Mouse (Mus musculus) forebrain, embryonic 13.5 days (tissue): ENCODE measurements at regions not wholly inside any gene's neighbourhood (a gene's known extent, or its start where the extent isn't known, plus 50 kb on each side); places are given as distances from the start of the nearest gene placed in this dataset.

Experiments used
- ATAC-seq: fragments of 200-750 bp; cut with Nextera tagmentation; 2 replicates; pipeline ENCODE4 v1.8.0; 2017
- H3K27ac ChIP-seq: fragments of 300-500 bp; sonication (generic); 2 replicates; pipeline ENCODE4 v1.5.1; 2015; ENCODE audit warnings: inconsistent platforms, mild to moderate bottlenecking, moderate library complexity
- H3K27me3 ChIP-seq: fragments of 300-500 bp; sonication (generic); 2 replicates; pipeline ENCODE4 v1.6.1; 2015; ENCODE audit warnings: mild to moderate bottlenecking, inconsistent platforms
- H3K36me3 ChIP-seq: fragments of 300-500 bp; sonication (generic); 2 replicates; pipeline ENCODE4 v1.6.1; 2015; ENCODE audit warnings: mild to moderate bottlenecking, inconsistent platforms; ENCODE audit not compliant: poor library complexity, severe bottlenecking
- H3K4me1 ChIP-seq: fragments of 300-500 bp; sonication (generic); 2 replicates; pipeline ENCODE4 v1.6.1; 2015; ENCODE audit warnings: inconsistent platforms
- H3K4me2 ChIP-seq: fragments of 300-500 bp; sonication (generic); 2 replicates; pipeline ENCODE4 v1.6.1; 2015; ENCODE audit warnings: inconsistent platforms, mild to moderate bottlenecking, moderate library complexity
- H3K4me3 ChIP-seq: fragments of 300-500 bp; sonication (generic); 2 replicates; pipeline ENCODE4 v1.5.1; 2015; ENCODE audit warnings: mild to moderate bottlenecking, inconsistent platforms
- H3K9ac ChIP-seq: fragments of 300-500 bp; sonication (generic); 2 replicates; pipeline ENCODE4 v1.6.1; 2015; ENCODE audit warnings: mild to moderate bottlenecking, inconsistent platforms
- H3K9me3 ChIP-seq: fragments of 300-500 bp; sonication (generic); replicated peaks from 2 replicates; pipeline ENCODE4 v1.6.1; 2016; ENCODE audit warnings: inconsistent platforms
- WGBS: fragments of 180-500 bp; shearing (Covaris S2); methylation state at CpG from one replicate; pipeline ENCODE4 v1.1.7; 2015; 5-methylcytosine and 5-hydroxymethylcytosine counted together

DNA sequence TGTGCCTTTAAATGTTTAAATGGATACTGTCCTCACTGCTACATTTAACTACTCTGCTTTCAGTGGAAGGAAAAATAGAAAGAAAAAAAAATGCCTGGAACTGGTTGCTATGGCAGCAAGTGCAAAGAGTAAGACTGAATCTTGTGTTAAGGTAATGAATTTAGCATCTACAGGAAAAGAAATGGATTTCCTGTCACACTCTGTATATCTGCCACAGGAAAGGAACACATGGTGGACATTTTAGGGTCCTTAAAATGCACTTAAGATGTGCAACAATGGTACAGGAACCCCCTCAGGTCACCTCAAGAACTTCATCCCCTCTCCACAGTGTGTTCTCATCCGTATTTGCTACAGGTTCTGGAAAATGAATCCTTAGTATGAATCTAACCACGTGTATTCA, 248.4 kb downstream of the Rfpl4b start:
- no peak overlapping the region for H3K9ac ChIP-seq
- H3K27me3 ChIP-seq: no peaks in the 10 kb centered on the region
- no peak overlapping the region for H3K4me3 ChIP-seq
- 73% methylated on average over 2 of the region's 2 CpGs for WGBS
- no peaks in the 10 kb centered on the region for H3K4me1 ChIP-seq
- H3K9me3 ChIP-seq: no peaks in the 10 kb centered on the region
- no peak overlapping the region for H3K4me2 ChIP-seq
- H3K27ac ChIP-seq: no peak overlapping the region
- H3K36me3 ChIP-seq: no peaks in the 10 kb centered on the region
- 0 out of 2 replicates have a peak, but pooled peaks have one; percentile 51 for ATAC-seq

DNA sequence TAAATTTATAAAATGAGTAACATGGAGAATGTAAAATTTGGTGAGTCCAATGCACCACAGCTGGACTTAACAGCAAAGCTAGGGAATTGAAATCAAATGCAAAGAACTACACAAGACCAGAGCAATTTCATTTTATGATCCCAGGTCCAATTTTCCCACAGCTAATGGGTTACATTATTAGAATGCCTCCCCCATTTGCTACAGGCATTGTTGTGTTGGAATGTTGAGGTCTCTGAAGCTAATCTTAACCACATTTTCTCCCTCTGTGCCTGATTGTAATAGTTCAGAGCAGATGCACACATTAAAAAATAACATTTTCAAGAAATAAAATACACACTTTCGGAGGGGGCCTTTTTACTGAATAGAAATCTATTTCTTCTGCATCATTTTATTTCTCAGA, 254.3 kb downstream of the Rfpl4b start:
- Histone ChIP-seq H3K4me3 (no peak overlapping the region), H3K27ac (no peak overlapping the region), H3K27me3 (no peaks in the 10 kb centered on the region), H3K4me2 (no peak overlapping the region), H3K4me1 (no peaks in the 10 kb centered on the region), H3K9me3 (no peaks in the 10 kb centered on the region), H3K9ac (no peak overlapping the region), H3K36me3 (no peaks in the 10 kb centered on the region)
- WGBS: 95% methylated on average over 1 of the region's 1 CpGs
- no peak for ATAC-seq

DNA sequence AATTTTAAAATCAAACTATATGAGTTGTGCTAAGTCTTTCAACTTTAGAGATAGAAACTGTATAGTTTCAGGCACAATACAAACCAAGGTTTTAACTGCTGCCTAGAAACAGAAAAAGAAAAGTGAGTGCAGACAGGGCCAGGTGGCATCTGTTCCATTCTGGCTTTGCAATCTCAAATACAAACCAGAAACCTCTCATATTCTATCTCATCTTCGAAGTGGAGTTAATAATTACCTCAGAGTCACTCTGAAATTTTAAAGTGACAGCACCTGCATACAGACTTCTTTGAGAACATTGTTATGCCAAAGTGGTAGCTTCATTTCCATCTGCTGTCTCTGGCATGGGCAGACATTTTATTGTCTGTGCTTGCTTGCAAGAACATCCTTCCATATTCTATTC, 255.2 kb downstream of the Rfpl4b start:
- no peak overlapping the region for H3K9ac ChIP-seq
- no peak for ATAC-seq
- no peak overlapping the region for H3K4me3 ChIP-seq
- no peaks in the 10 kb centered on the region for H3K27me3 ChIP-seq
- WGBS: 86% methylated on average over 1 of the region's 1 CpGs
- no peaks in the 10 kb centered on the region for H3K4me1 ChIP-seq
- no peak overlapping the region for H3K4me2 ChIP-seq
- no peaks in the 10 kb centered on the region for H3K36me3 ChIP-seq
- H3K9me3 ChIP-seq: no peaks in the 10 kb centered on the region
- no peak overlapping the region for H3K27ac ChIP-seq

DNA sequence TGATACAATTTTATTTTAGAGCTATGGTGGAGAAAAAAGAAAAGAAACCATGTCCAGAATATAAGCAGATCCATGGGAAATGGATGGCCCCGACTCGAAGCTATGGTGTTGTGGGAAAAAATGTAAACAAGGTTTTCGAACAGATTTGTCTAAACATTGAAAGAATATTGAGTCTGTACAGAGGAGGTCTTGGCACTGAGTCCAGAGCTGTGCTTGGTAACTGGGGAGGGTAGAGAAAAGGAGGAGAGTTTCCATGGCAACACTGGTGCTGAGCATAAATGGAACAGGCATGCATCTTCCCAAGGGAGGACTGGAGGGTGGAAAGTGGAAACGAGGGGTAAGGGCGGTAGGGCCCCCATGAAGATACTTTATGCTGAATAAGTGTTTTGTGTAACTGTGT, 266.5 kb downstream of the Rfpl4b start:
- Histone ChIP-seq H3K27me3 (no peaks in the 10 kb centered on the region), H3K4me3 (no peak overlapping the region), H3K36me3 (no peaks in the 10 kb centered on the region), H3K4me2 (peak overlapping the region; percentile 34; the same call in 1 of the 2 replicates), H3K4me1 (peaks cover 13% of the 10 kb centered on the region), H3K9ac (no peak overlapping the region), H3K27ac (peak overlapping the region; percentile 62), H3K9me3 (no peaks in the 10 kb centered on the region)
- peak; percentile 90 for ATAC-seq
- WGBS: under 1% methylated on average over 5 of the region's 5 CpGs

DNA sequence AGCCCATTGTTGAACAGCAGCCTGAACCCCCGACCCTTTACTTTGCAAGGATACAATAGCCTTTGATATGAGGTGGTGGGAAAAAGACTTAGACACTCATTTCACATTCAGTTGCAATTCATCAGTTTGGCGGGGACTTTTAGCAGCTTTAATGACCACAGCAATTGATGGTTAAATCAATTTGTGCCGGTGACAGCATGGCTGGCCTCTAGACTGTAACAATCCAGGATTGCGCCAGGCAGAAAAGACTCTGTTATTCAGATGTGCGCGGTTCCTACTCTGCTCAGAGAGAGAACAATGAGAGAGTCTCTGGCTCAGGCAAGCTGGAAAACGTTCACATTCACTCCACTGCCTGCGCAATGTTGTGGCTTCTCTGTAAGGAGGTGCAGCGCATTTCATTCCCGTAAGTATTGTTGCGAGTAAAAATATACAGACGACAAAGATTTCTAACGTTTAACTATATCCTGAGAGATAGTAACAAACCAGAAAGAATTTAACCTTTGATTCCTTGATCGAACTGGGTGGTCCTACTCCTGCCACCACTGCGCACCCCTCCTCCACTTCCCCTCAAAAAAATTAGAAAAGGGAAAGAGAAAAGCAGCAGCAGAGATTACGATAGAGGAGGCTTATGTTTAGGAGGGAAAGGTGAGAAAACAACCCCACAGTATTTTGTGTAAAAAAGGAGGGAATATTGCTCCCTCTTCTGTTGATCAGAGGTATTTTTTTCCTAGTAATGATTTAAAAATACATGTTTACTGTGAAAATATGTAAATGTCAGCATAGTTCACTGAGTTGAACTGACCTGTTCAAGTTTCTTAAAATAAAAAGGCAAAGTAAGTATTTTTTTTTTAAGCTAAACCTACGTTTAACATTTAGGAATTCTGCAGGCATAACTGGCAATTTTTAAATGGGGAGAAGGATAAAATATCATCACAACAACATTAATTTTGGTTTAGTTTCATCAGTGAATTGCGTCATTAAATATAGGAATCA, 267.6 kb downstream of the Rfpl4b start:
- Histone ChIP-seq H3K27me3 (no peaks in the 10 kb centered on the region), H3K9me3 (no peaks in the 10 kb centered on the region), H3K36me3 (0 out of 2 replicates have a peak, but pooled peaks cover 5% of the 10 kb centered on the region), H3K4me3 (peak overlapping the region; percentile 27), H3K4me1 (peaks cover 13% of the 10 kb centered on the region), H3K27ac (peak overlapping the region; percentile 90), H3K4me2 (peak overlapping the region; percentile 50), H3K9ac (peak overlapping the region; percentile 1; the same call in 1 of the 2 replicates)
- 2% methylated on average over 18 of the region's 18 CpGs for WGBS
- peak; percentile 95 for ATAC-seq

DNA sequence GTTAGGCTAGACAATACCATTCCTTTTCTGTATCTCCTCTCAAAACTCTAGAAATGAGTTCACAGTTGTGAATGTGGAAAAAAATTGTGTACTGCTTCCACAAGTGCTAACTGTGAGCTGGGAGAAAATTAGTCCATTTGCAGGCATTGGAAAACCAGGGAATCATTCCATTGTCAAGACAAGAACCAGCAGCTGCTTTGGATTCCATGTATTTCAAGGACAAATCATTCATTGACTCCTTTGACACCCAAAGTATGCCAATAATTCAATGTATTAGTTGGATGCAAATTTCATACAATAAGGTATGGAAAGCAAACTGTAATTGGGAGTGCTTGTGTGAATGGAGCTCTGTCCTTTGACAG, 268.3 kb downstream of the Rfpl4b start:
- H3K36me3 ChIP-seq: 0 out of 2 replicates have a peak, but pooled peaks cover 5% of the 10 kb centered on the region
- no peaks in the 10 kb centered on the region for H3K9me3 ChIP-seq
- peak overlapping the region; percentile 90 for H3K27ac ChIP-seq
- peak overlapping the region; percentile 50 for H3K4me2 ChIP-seq
- H3K27me3 ChIP-seq: no peaks in the 10 kb centered on the region
- peaks cover 13% of the 10 kb centered on the region for H3K4me1 ChIP-seq
- H3K9ac ChIP-seq: no peak overlapping the region
- no peak; the same call in 1 of the 2 replicates for ATAC-seq
- no peak overlapping the region for H3K4me3 ChIP-seq

DNA sequence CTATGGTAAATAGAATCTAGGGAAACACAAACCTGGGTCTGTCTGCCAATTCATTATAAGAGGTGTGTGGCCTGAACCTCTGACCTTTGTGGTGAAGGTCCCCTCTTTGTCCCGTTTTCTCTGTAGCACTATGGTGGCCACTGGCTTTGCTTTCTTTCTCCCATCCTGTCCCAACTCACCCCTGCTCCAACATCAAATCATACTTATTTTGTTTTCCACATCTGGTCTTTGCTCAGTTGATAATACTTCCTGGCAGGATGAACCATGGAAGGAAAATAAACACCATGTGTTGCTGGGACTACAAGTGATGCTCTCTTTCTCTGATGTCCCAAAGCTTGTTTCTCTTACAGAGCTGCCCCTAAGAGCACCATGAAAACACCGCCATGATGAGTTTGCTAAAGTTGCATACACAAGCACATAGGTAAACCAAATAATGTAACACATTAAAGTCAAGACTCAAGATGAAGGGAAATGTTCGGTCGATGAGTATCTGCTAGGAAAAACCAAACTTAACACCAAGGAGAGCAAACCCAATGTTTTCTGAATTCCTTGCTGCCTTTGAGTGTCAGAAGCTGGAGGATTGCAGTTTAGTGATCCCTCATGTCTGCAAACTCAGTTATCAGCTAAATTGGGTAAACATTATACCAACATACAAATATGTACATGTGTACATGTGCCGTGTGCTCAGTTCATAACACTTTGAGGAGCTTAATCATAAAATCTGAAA, 269.1 kb downstream of the Rfpl4b start:
- ATAC-seq: no peak
- Histone ChIP-seq H3K36me3 (0 out of 2 replicates have a peak, but pooled peaks cover 5% of the 10 kb centered on the region), H3K9me3 (no peaks in the 10 kb centered on the region), H3K4me1 (peaks cover 13% of the 10 kb centered on the region), H3K4me3 (no peak overlapping the region), H3K27me3 (no peaks in the 10 kb centered on the region), H3K27ac (peak overlapping the region; percentile 74), H3K9ac (no peak overlapping the region), H3K4me2 (no peak overlapping the region)
- WGBS: 84% methylated on average over 5 of the region's 5 CpGs

DNA sequence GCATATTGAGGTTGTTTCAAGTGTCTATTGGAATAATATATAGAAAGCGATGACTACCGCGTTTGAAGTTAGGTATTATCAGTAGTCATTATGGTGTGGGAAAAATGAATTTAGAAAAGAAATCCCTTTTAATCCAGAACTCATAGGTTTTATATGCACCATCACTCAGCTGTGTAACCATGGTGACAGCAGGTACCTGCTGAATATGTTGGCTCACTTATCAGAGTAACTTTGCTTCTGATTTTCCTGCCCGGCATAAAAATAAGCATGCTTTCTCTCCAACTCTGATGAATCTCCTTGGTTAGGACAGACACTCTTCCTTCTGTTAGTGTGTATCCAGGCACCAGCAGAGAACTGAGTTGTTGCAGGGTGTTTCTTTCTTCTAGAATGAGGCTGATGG, 281.5 kb downstream of the Rfpl4b start:
- H3K27ac ChIP-seq: no peak overlapping the region
- ATAC-seq: no peak
- H3K4me2 ChIP-seq: no peak overlapping the region
- H3K4me3 ChIP-seq: no peak overlapping the region
- no peaks in the 10 kb centered on the region for H3K36me3 ChIP-seq
- H3K4me1 ChIP-seq: no peaks in the 10 kb centered on the region
- 90% methylated on average over 4 of the region's 4 CpGs for WGBS
- no peak overlapping the region for H3K9ac ChIP-seq
- no peaks in the 10 kb centered on the region for H3K9me3 ChIP-seq
- no peaks in the 10 kb centered on the region for H3K27me3 ChIP-seq

DNA sequence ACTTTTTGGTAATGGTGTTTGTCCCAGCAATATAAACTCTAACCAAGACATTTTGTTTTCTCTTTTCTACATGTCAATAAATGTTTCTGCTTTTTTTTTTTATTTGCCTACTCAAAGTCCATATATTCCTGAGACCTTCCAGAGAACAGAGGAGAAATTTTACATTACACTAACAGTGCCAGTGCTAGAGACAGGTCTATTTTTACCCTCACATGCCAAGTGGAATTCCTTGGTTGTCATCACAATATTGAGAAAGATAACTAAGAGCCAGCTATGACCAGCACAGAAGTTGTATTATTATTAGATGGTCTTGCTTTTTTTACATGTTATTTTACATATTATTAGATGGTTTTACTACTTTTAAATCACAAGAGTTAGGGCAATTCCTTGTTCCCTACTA, 282.8 kb downstream of the Rfpl4b start:
- no peak for ATAC-seq
- Histone ChIP-seq H3K9ac (no peak overlapping the region), H3K9me3 (no peaks in the 10 kb centered on the region), H3K36me3 (no peaks in the 10 kb centered on the region), H3K27me3 (no peaks in the 10 kb centered on the region), H3K4me3 (no peak overlapping the region), H3K27ac (no peak overlapping the region), H3K4me2 (no peak overlapping the region), H3K4me1 (no peaks in the 10 kb centered on the region)

DNA sequence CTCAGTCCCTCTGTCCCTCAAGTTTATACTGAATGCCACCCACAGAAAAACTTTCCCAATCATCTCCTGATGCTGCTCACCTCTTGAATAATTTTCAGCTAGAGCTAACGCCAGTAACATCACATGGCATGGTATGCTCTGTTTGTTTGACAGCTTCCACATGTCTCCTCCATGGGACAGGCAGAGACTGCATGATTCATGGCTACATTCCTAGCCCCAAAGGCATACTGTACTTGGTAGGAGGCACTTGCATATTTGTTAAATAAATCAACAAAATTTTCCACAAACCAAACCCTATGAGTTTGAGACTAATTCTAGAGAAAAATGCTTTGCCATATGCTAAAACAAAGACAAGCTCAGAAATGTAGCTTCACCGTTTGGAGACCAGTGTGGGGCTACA, 304.9 kb downstream of the Rfpl4b start:
- ATAC-seq: no peak
- H3K27ac ChIP-seq: no peak overlapping the region
- no peaks in the 10 kb centered on the region for H3K9me3 ChIP-seq
- no peak overlapping the region for H3K9ac ChIP-seq
- no peak overlapping the region for H3K4me3 ChIP-seq
- no peak overlapping the region for H3K4me2 ChIP-seq
- WGBS: 84% methylated on average over 2 of the region's 2 CpGs
- no peaks in the 10 kb centered on the region for H3K36me3 ChIP-seq
- no peaks in the 10 kb centered on the region for H3K27me3 ChIP-seq
- no peaks in the 10 kb centered on the region for H3K4me1 ChIP-seq
